Mouse (Mus musculus) liver, embryonic 14.5 days (tissue): ENCODE measurements around the gene Eif4e1b.

ENCODE experiments used
- CTCF ChIP-seq: IDR thresholded peaks from 2 replicates; pipeline ENCODE4 v1.5.1; 2016; ENCODE audit warnings: antibody characterized with exemption, low read depth, control low read depth
- EP300 ChIP-seq: IDR thresholded peaks from 2 replicates; pipeline ENCODE4 v1.6.1; 2016; ENCODE audit warnings: antibody characterized with exemption, low read depth

- TF ChIP-seq EP300 (no peak), CTCF (no peak)
These were observed 23.5 kb upstream of the Eif4e1b start for GRCm38 (mm10) chr13:54760164-54760795.
